Mouse (Mus musculus) CH12.LX (cell line): Measurements from ENCODE around the gene Shroom1. TPM values are rescaled to one million over a fixed set of nuclear protein-coding genes. Genes with fewer than 3 reads are reported as not detected.

ENCODE experiments used
- DNase-seq: peaks from one replicate; pipeline ENCODE4 v3.0.0-alpha.2; 2013; ENCODE audit errors: extremely low read depth
- H3K27ac ChIP-seq: 2 replicates; pipeline ENCODE4 v1.5.1; 2012; ENCODE audit warnings: low read depth, mild to moderate bottlenecking, control low read depth, moderate library complexity; ENCODE audit not compliant: insufficient read depth
- H3K27me3 ChIP-seq: replicated peaks from 2 replicates; pipeline ENCODE3; 2012; ENCODE audit warnings: inconsistent platforms
- H3K36me3 ChIP-seq, 2 experiments: replicated peaks in 1 of 2; 2 replicates each; pipeline versions ENCODE3 to v1.6.1; 2012; ENCODE audit warnings: inconsistent platforms in 1 of 2, low read length in 1 of 2, mild to moderate bottlenecking in 1 of 2, mixed read lengths in 1 of 2, moderate library complexity in 1 of 2; ENCODE audit not compliant: control insufficient read depth in 1 of 2, insufficient read depth in 1 of 2
- H3K4me1 ChIP-seq, 2 experiments: 2 replicates each; pipeline ENCODE4 v1.6.1; 2012; ENCODE audit warnings: inconsistent platforms in 1 of 2, moderate library complexity in 1 of 2; ENCODE audit not compliant: insufficient read depth in 2 of 2, control insufficient read depth in 1 of 2
- H3K4me2 ChIP-seq: 2 replicates; pipeline ENCODE4 v1.6.1; 2012; ENCODE audit warnings: low read depth, mild to moderate bottlenecking, control low read depth; ENCODE audit not compliant: poor library complexity, insufficient read depth, severe bottlenecking
- H3K4me3 ChIP-seq, 3 experiments: fragments of 150-350 bp in 1 of 3; sonication (generic) in 1 of 3; replicated peaks in 1 of 3; 2 replicates each; pipeline versions ENCODE3 to v1.5.1; 2011 to 2012; ENCODE audit warnings: low read depth in 2 of 3, low read length in 2 of 3, mild to moderate bottlenecking in 2 of 3, moderate library complexity in 2 of 3, control low read depth in 1 of 3, improper control_type of control experiment in 1 of 3, inconsistent platforms in 1 of 3, mixed read lengths in 1 of 3; ENCODE audit not compliant: poor library complexity in 1 of 3
- H3K79me2 ChIP-seq: replicated peaks from 2 replicates; pipeline ENCODE4 v1.6.1; 2012; ENCODE audit warnings: mild to moderate bottlenecking, moderate library complexity; ENCODE audit not compliant: control insufficient read depth, poor library complexity, insufficient read depth, severe bottlenecking; ENCODE audit errors: extremely low read depth
- H3K9ac ChIP-seq: 2 replicates; pipeline ENCODE4 v1.6.1; 2012; ENCODE audit warnings: low read depth, mild to moderate bottlenecking, control low read depth, moderate library complexity; ENCODE audit not compliant: insufficient read depth
- H3K9me3 ChIP-seq: replicated peaks from 2 replicates; pipeline ENCODE3; 2012; ENCODE audit warnings: low read length, inconsistent platforms, mixed read lengths
- BHLHE40 ChIP-seq: IDR thresholded peaks from 2 replicates; pipeline ENCODE4 v1.6.1; 2011; ENCODE audit warnings: mild to moderate bottlenecking, low read depth, low read length, improper control_type of control experiment
- HCFC1 ChIP-seq: IDR thresholded peaks from 2 replicates; pipeline ENCODE4 v1.6.1; 2012; ENCODE audit warnings: low read depth, mild to moderate bottlenecking, inconsistent platforms, low read length, improper control_type of control experiment
- IRF4 ChIP-seq: IDR thresholded peaks from 2 replicates; pipeline ENCODE4 v1.6.1; 2014; ENCODE audit warnings: low read depth, mild to moderate bottlenecking, inconsistent platforms, low read length, improper control_type of control experiment
- JUN ChIP-seq: IDR thresholded peaks from 2 replicates; pipeline ENCODE4 v1.6.1; 2011; ENCODE audit warnings: low read depth, mild to moderate bottlenecking, low read length, improper control_type of control experiment, moderate library complexity; ENCODE audit not compliant: insufficient read depth
- KAT2A ChIP-seq: IDR thresholded peaks from 2 replicates; pipeline ENCODE4 v1.6.1; 2012; ENCODE audit warnings: low read length, improper control_type of control experiment, inconsistent platforms; ENCODE audit not compliant: insufficient replicate concordance
- MAZ ChIP-seq: IDR thresholded peaks from 2 replicates; pipeline ENCODE4 v1.6.1; 2012; ENCODE audit warnings: low read depth, mild to moderate bottlenecking, inconsistent platforms, low read length, improper control_type of control experiment, moderate library complexity
- MEF2A ChIP-seq: IDR thresholded peaks from 2 replicates; pipeline ENCODE4 v1.6.1; 2014; ENCODE audit warnings: low read depth, mild to moderate bottlenecking, inconsistent platforms, low read length, improper control_type of control experiment, borderline replicate concordance
- MYC ChIP-seq: IDR thresholded peaks from 2 replicates; pipeline ENCODE4 v1.6.1; 2011; ENCODE audit warnings: low read depth, mild to moderate bottlenecking, improper control_type of control experiment, low read length
- NRF1 ChIP-seq: IDR thresholded peaks from 2 replicates; pipeline ENCODE4 v1.6.1; 2014; ENCODE audit warnings: low read depth, mild to moderate bottlenecking, inconsistent platforms, low read length, improper control_type of control experiment, moderate library complexity
- POLR2A ChIP-seq: IDR thresholded peaks from 2 replicates; pipeline ENCODE4 v1.6.1; 2011; ENCODE audit warnings: low read depth, mild to moderate bottlenecking, improper control_type of control experiment, low read length
- RAD21 ChIP-seq: IDR thresholded peaks from 2 replicates; pipeline ENCODE4 v1.6.1; 2011; ENCODE audit warnings: low read depth, mild to moderate bottlenecking, low read length, improper control_type of control experiment, moderate library complexity
- RCOR1 ChIP-seq: conservative IDR thresholded peaks from 2 replicates; pipeline ENCODE4 v1.6.1; 2012; ENCODE audit warnings: low read depth, mild to moderate bottlenecking, inconsistent platforms, low read length, improper control_type of control experiment
- TBP ChIP-seq: conservative IDR thresholded peaks from 2 replicates; pipeline ENCODE4 v1.6.1; 2011; ENCODE audit warnings: low read depth, low read length, improper control_type of control experiment
- UBTF ChIP-seq: IDR thresholded peaks from 2 replicates; pipeline ENCODE4 v1.6.1; 2012; ENCODE audit warnings: low read depth, mild to moderate bottlenecking, inconsistent platforms, low read length, improper control_type of control experiment, moderate library complexity
- ZC3H11A ChIP-seq: IDR thresholded peaks from 2 replicates; pipeline ENCODE4 v1.6.1; 2012; ENCODE audit warnings: low read depth, mild to moderate bottlenecking, inconsistent platforms, low read length, improper control_type of control experiment
- ZNF384 ChIP-seq: IDR thresholded peaks from 2 replicates; pipeline ENCODE4 v1.6.1; 2012; ENCODE audit warnings: low read depth, low read length, improper control_type of control experiment, inconsistent platforms
- dilution Hi-C: fragments of 300-500 bp; cut with MboI; formaldehyde crosslinking; loops from 2 replicates; pipeline ENCODE4 v1.14.3; 2020; ENCODE audit warnings: low sequenced_read_pairs; ENCODE audit not compliant: extremely low pct_unique_long_range_greater_than_20kb, extremely low pct_ligation_motif_present
- in situ Hi-C: fragments of 300-500 bp; cut with MboI; formaldehyde crosslinking; loops from 3 replicates; pipeline ENCODE4 v1.14.3; 2019; ENCODE audit warnings: low sequenced_read_pairs, low pct_ligation_motif_present, low pct_unique_long_range_greater_than_20kb, mixed read lengths
- polyA plus RNA-seq: library from polyadenylated mRNA; unstranded; fragments of >175 nt; gene quantifications from 2 replicates; pipeline ENCODE4 v1.2.1, GENCODE M21; 2012; ENCODE audit warnings: low read depth; ENCODE audit not compliant: insufficient read length
- total RNA-seq, 2 experiments: library from RNA; depleted of rRNA; stranded (reverse); fragments of 300-350 nt in 1 of 2; fragments of >200 nt in 1 of 2; gene quantifications; 2 replicates each; pipeline ENCODE4 v1.2.3; 2012 to 2014

The Shroom1 gene
- total and polyA plus RNA-seq, 3 experiments: not detected

- dilution Hi-C loops: no loop called here
- Histone ChIP-seq H3K27ac (no peak within 1 kb of the TSS), H3K4me3 (no peak within 1 kb of the TSS), H3K9me3 (no peaks in the 10 kb centered on the region), H3K9ac (no peak within 1 kb of the TSS), H3K27me3 (no peaks in the 10 kb centered on the region), H3K79me2 (no peaks in the 10 kb centered on the region), H3K4me2 (no peak within 1 kb of the TSS), H3K4me1 (no peaks in the 10 kb centered on the region), H3K36me3 (peaks cover 19 to 72% of the 10 kb centered on the region in 2 experiments)
- in situ Hi-C loops: no loop called here
- no peak for TF ChIP-seq UBTF
- no peak for TF ChIP-seq MAZ
- no peak for TF ChIP-seq KAT2A
- DNase-seq: no peak
Observed at GRCm38 (mm10) chr11:53423036-53423435, 34.0 kb upstream of the Shroom1 start, which contains the start of gene Leap2. TSS of gene Leap2 (minus strand) at chr11:53423170.

- Histone ChIP-seq H3K27ac (no peak overlapping the region), H3K4me3 (no peak overlapping the region), H3K4me2 (no peak overlapping the region), H3K36me3 (peaks cover 20 to 70% of the 10 kb centered on the region in 2 experiments), H3K79me2 (peaks cover 11% of the 10 kb centered on the region), H3K9ac (no peak overlapping the region), H3K27me3 (no peaks in the 10 kb centered on the region), H3K4me1 (peaks cover 6 to 14% of the 10 kb centered on the region in 2 experiments), H3K9me3 (no peaks in the 10 kb centered on the region)
- in situ Hi-C loops: no loop called here
- dilution Hi-C loops: no loop called here
- no peak for DNase-seq
- TF ChIP-seq ZC3H11A: no peak
- TF ChIP-seq POLR2A: no peak
- TF ChIP-seq MEF2A: no peak
- TF ChIP-seq JUN: no peak
- TF ChIP-seq UBTF: no peak
- TF ChIP-seq TBP: no peak
- no peak for TF ChIP-seq NRF1
- TF ChIP-seq ZNF384: no peak
- TF ChIP-seq RCOR1: no peak
- no peak for TF ChIP-seq IRF4
- no peak for TF ChIP-seq RAD21
- TF ChIP-seq MYC: no peak
- TF ChIP-seq HCFC1: no peak
- TF ChIP-seq BHLHE40: no peak
Observed at GRCm38 (mm10) chr11:53424826-53425225, 32.2 kb upstream of the Shroom1 start.
